ENCODE assay signal across 21 mouse cellular contexts in the genomic region with DNA sequence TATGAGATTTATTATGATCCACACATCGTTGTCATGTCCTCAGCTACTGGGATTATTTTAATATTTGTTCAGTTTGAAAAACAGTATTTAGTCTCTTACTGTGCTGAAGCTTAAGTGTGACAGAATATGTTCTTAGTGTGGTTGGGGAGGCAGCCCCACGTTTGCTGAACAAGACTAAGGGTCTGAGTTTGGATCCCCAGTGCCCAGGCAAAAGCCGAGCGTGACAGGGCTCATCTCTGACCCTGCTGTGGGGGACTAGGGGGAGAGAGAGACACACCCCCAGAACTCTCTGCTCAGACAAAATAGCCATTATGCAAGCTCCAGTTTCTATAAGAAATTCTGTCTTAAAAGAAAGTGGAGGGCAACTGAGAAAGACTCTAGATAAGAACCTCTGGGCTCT. TPM values are rescaled to one million over a fixed set of nuclear protein-coding genes. Genes with fewer than 3 reads are reported as not detected.
DNase-seq lines count a peak whose midpoint lies in the region; ATAC-seq and TF ChIP-seq lines count a peak whose summit lies in the region.
"Had no signal": no experiment of that assay in that cellular context is flagged by ENCODE, and none has a peak within 500 bp of the region (broad histone marks: within the 10 kb centered on the region; RNA-seq: fewer than 3 reads in every experiment).

No protein-coding gene starts in this region.

- H3K4me1 ChIP-seq in heart, embryonic 11.5 days (ENCODE audit: control insufficient read depth, insufficient read depth, low read length): no peaks in the 10 kb centered on the region
- H3K4me1 ChIP-seq in heart, adult 2 months (ENCODE audit: control insufficient read depth, insufficient read depth, low read length): peaks cover 10% of the 10 kb centered on the region
- peaks cover 10% of the 10 kb centered on the region; the same call in 1 of the 2 replicates for H3K4me1 ChIP-seq in heart, embryonic 12.5 days (replicated peaks)
- H3K4me1 ChIP-seq in lung, postnatal 0 days (ENCODE audit: insufficient read depth, low read depth, low read length): no peaks in the 10 kb centered on the region

- DNase-seq in heart, adult 11 months: peak; percentile 72
- no peak for DNase-seq in heart, adult 2 months
- DNase-seq in lung, postnatal 0 days (ENCODE audit: low spot score): no peak
- no peak for DNase-seq in lung, adult 18-20 months
- DNase-seq: adrenal gland, adult 2 months; adrenal gland, adult 8-10 months; adrenal gland, postnatal 10 days; adrenal gland, postnatal 14 days; adrenal gland, postnatal 25 days; adrenal gland, postnatal 36 days; B cell, adult 2 months; cerebellum, adult 11 months; cerebellum, adult 11-12 months; cerebellum, adult 18-20 months had no signal

- no peak for TF ChIP-seq CTCF in heart, adult 2 months (IDR thresholded peaks at IDR 0.05)
- no peak for TF ChIP-seq CTCF in lung, postnatal 0 days (IDR thresholded peaks at IDR 0.05)

- intact Hi-C loops in heart, adult 2 months (cut with DNase I): no loop called here

- no peak for ATAC-seq in heart, embryonic 11.5 days (replicated peaks; ENCODE audit: insufficient number of reproducible peaks, low FRiP score, low TSS enrichment)
- ATAC-seq in heart, embryonic 12.5 days (ENCODE audit: insufficient number of reproducible peaks, low FRiP score): no peak
- no peak for ATAC-seq in lung, postnatal 0 days
- ATAC-seq: activated CD4-positive, CD25-positive, alpha-beta regulatory T cell, adult 4 months; CD4-positive, CD25-positive, alpha-beta regulatory T cell, adult 4 months; Patski had no signal

- TF ChIP-seq EP300 in heart, adult 2 months (IDR thresholded peaks at IDR 0.05; ENCODE audit: insufficient read depth, low read depth, low read length): no peak
- TF ChIP-seq EP300 in lung, postnatal 0 days (IDR thresholded peaks at IDR 0.05): no peak

- no peak overlapping the region for H3K27ac ChIP-seq in heart, embryonic 11.5 days (ENCODE audit: low read depth, low read length)
- H3K27ac ChIP-seq in heart, adult 2 months: peak overlapping the region; percentile 7; the same call in 1 of the 2 replicates
- no peak overlapping the region for H3K27ac ChIP-seq in heart, embryonic 12.5 days (ENCODE audit: poor library complexity, severe bottlenecking)
- H3K27ac ChIP-seq in lung, postnatal 0 days (ENCODE audit: low read length): peak overlapping the region; percentile 49; the same call in 1 of the 2 replicates

- no peaks in the 10 kb centered on the region for H3K36me3 ChIP-seq in heart, embryonic 11.5 days (ENCODE audit: control insufficient read depth, insufficient read depth, low read length)
- no peaks in the 10 kb centered on the region; the same call in 1 of the 2 replicates for H3K36me3 ChIP-seq in heart, adult 2 months (ENCODE audit: control insufficient read depth, insufficient read depth, low read length)
- no peaks in the 10 kb centered on the region for H3K36me3 ChIP-seq in heart, embryonic 12.5 days
- no peaks in the 10 kb centered on the region for H3K36me3 ChIP-seq in lung, postnatal 0 days (ENCODE audit: insufficient read depth, low read length)
- H3K36me3 ChIP-seq: G1E had no signal

- no peaks in the 10 kb centered on the region for H3K27me3 ChIP-seq in heart, embryonic 11.5 days (ENCODE audit: control insufficient read depth, insufficient read depth, low read length)
- H3K27me3 ChIP-seq in heart, adult 2 months (ENCODE audit: control insufficient read depth, insufficient read depth, low read length): no peaks in the 10 kb centered on the region
- no peaks in the 10 kb centered on the region for H3K27me3 ChIP-seq in heart, embryonic 12.5 days (replicated peaks)
- no peaks in the 10 kb centered on the region for H3K27me3 ChIP-seq in lung, postnatal 0 days (replicated peaks; ENCODE audit: insufficient read depth, low read length)
- H3K27me3 ChIP-seq: CH12.LX, Patski had no signal

- no peak overlapping the region for H3K4me2 ChIP-seq in heart, embryonic 11.5 days
- no peak overlapping the region for H3K4me2 ChIP-seq in heart, embryonic 12.5 days
- no peak overlapping the region for H3K4me2 ChIP-seq in lung, postnatal 0 days (replicated peaks; ENCODE audit: low read depth, low read length)

- H3K9ac ChIP-seq in heart, embryonic 11.5 days (ENCODE audit: low read depth, low read length): no peak overlapping the region
- H3K9ac ChIP-seq in heart, adult 2 months (ENCODE audit: low read depth, low read length): no peak overlapping the region
- no peak overlapping the region for H3K9ac ChIP-seq in heart, embryonic 12.5 days
- H3K9ac ChIP-seq in lung, postnatal 0 days (replicated peaks; ENCODE audit: low read depth): no peak overlapping the region

- 74% methylated on average over 4 of the region's 4 CpGs for WGBS in heart, embryonic 11.5 days (ENCODE audit: insufficient replicate concordance)
- WGBS in heart, adult 2 months: 80% methylated on average over 4 of the region's 4 CpGs
- 82% methylated on average over 4 of the region's 4 CpGs for WGBS in heart, embryonic 12.5 days
- whole genome bisulfite sequencing in lung, postnatal 0 days: 65% methylated on average over 4 of the region's 4 CpGs

- H3K79me2 ChIP-seq in heart, adult 2 months (replicated peaks; ENCODE audit: control insufficient read depth, insufficient read depth, low read length): no peaks in the 10 kb centered on the region

- no peaks in the 10 kb centered on the region for H3K9me3 ChIP-seq in heart, embryonic 11.5 days (replicated peaks; ENCODE audit: control insufficient read depth, low read length)
- no peaks in the 10 kb centered on the region for H3K9me3 ChIP-seq in heart, embryonic 12.5 days (replicated peaks)
- no peaks in the 10 kb centered on the region for H3K9me3 ChIP-seq in lung, postnatal 0 days (ENCODE audit: low read length)
- H3K9me3 ChIP-seq: G1E had no signal

- H3K4me3 ChIP-seq in heart, embryonic 11.5 days (ENCODE audit: low read depth, low read length): no peak overlapping the region
- H3K4me3 ChIP-seq in heart, adult 2 months: no peak overlapping the region
- no peak overlapping the region for H3K4me3 ChIP-seq in heart, embryonic 12.5 days
- no peak overlapping the region for H3K4me3 ChIP-seq in lung, postnatal 0 days (ENCODE audit: low read depth, low read length)

- TF ChIP-seq POLR2A in heart, adult 2 months (IDR thresholded peaks at IDR 0.05; ENCODE audit: insufficient read depth, low read depth, low read length): no peak

RNA-seq across cellular contexts. Expression of a gene that starts 42.2 kb away (rescaled TPM):
- polyA plus RNA-seq in heart, embryonic 11.5 days (2014; fragmentation: Nextera tagmentation; extraction: Ambion mirVana): 2.1 and 2.9 TPM in 2 replicates
- total RNA-seq in heart, adult 2 months (2021): 1 to 10 TPM; 6.2 to 6.3 TPM
- 1.1 and 2.1 TPM in 2 replicates for polyA plus RNA-seq in heart, adult 2 months (2012; rRNA removed)
- polyA plus RNA-seq in heart, embryonic 12.5 days (2016; fragmentation: Nextera tagmentation; extraction: Ambion mirVana): 2.5 and 2.8 TPM in 2 replicates
- polyA plus RNA-seq in lung, postnatal 0 days (2015; fragmentation: Nextera tagmentation; extraction: Ambion mirVana): 4.0 and 4.6 TPM in 2 replicates
- polyA plus RNA-seq: G1E had no signal

Comparison
In these comparisons a context has a peak if more than half of its experiments do, and no peak if none do; other contexts are left out.
1. H3K27ac ChIP-seq: peak in heart, adult 2 months (single experiment) and lung, postnatal 0 days (single experiment); none in heart, embryonic 11.5 days (single experiment) and heart, embryonic 12.5 days (single experiment).